Mouse (Mus musculus) MEL (cell line): ENCODE results near the gene Ap4s1.

Source experiments
- CTCF ChIP-seq, 3 experiments: IDR thresholded peaks in 2 of 3; conservative IDR thresholded peaks in 1 of 3; 2 replicates each; pipeline ENCODE4 v1.5.1; 2011 to 2012; ENCODE audit warnings: low read length in 3 of 3, low read depth in 2 of 3, mild to moderate bottlenecking in 2 of 3, improper control_type of control experiment in 1 of 3, inconsistent platforms in 1 of 3, mixed read lengths in 1 of 3, moderate library complexity in 1 of 3; ENCODE audit not compliant: control insufficient read depth in 1 of 3, insufficient read depth in 1 of 3, poor library complexity in 1 of 3, severe bottlenecking in 1 of 3
- KAT2A ChIP-seq: conservative IDR thresholded peaks from 2 replicates; pipeline ENCODE4 v1.6.1; 2012; ENCODE audit warnings: low read depth, low read length, improper control_type of control experiment, inconsistent platforms
- MYB ChIP-seq: IDR thresholded peaks from 2 replicates; pipeline ENCODE4 v1.6.1; 2011; ENCODE audit warnings: mild to moderate bottlenecking, low read depth, low read length, improper control_type of control experiment
- NELFE ChIP-seq: IDR thresholded peaks from 2 replicates; pipeline ENCODE4 v1.6.1; 2011; ENCODE audit warnings: low read depth, low read length, improper control_type of control experiment
- POLR2A ChIP-seq, 2 experiments: IDR thresholded peaks; 2 replicates each; pipeline ENCODE4 v1.6.1; 2011 to 2012; ENCODE audit warnings: low read length in 2 of 2, mild to moderate bottlenecking in 2 of 2, control low read depth in 1 of 2, improper control_type of control experiment in 1 of 2, low read depth in 1 of 2, moderate library complexity in 1 of 2; ENCODE audit not compliant: control insufficient read depth in 1 of 2, insufficient read depth in 1 of 2, poor library complexity in 1 of 2
- SMC3 ChIP-seq: IDR thresholded peaks from 2 replicates; pipeline ENCODE4 v1.6.1; 2011; ENCODE audit warnings: low read depth, low read length, improper control_type of control experiment
- ZMIZ1 ChIP-seq: IDR thresholded peaks from 2 replicates; pipeline ENCODE4 v1.6.1; 2012; ENCODE audit warnings: low read depth, mild to moderate bottlenecking, inconsistent platforms, low read length, improper control_type of control experiment, moderate library complexity

DNA sequence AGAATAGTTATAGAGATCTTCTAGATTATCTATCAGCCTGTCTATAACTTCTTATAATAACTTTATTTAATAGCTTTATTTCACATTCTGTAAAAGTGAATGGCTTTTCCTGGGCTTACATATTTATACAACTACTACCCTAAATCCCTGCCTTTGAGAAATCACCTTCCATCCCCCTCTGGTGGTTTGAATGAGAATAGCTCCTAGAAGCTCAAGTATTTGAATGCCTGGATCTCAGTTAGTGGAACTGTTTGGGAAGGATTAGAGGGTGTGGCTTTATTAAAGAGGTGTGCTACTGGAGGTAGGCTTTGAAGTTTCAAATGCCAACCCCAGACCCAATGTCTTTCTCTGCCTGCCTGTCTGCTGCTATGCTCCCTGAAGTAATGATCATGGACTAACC, 10.9 kb downstream of the Ap4s1 start:
- no peak for TF ChIP-seq KAT2A
- no peak for TF ChIP-seq ZMIZ1
- no peak for TF ChIP-seq POLR2A (IDR thresholded peaks at IDR 0.05; ENCODE audit: control insufficient read depth in 1 of 2, insufficient read depth in 1 of 2, low read depth in 1 of 2, low read length in 2 of 2, poor library complexity in 1 of 2)
- peak in 1 of 3 experiments; percentile 18; a peak in 2 of 6 replicates for TF ChIP-seq CTCF (IDR thresholded peaks at IDR 0.05 in 2 of 3, conservative IDR thresholded peaks at IDR 0.05 in 1 of 3; ENCODE audit: control insufficient read depth in 1 of 3, insufficient read depth in 1 of 3, low read depth in 2 of 3, low read length in 3 of 3, poor library complexity in 1 of 3, severe bottlenecking in 1 of 3)
- no peak for TF ChIP-seq MYB
- TF ChIP-seq NELFE = no peak
- peak; percentile 6; the same call in 1 of the 2 replicates for TF ChIP-seq SMC3
